Mouse (Mus musculus) mouse trophoblast stem cell (cell line): ENCODE results near the gene Smarcal1.

ENCODE experiments used
- in situ Hi-C, 2 experiments: fragments of 300-500 bp; cut with MseI, MboI; formaldehyde crosslinking; loops; 2 replicates in 1 of 2; 3 replicates in 1 of 2; pipeline ENCODE4 v1.15.1; 2025

The Smarcal1 gene

DNA sequence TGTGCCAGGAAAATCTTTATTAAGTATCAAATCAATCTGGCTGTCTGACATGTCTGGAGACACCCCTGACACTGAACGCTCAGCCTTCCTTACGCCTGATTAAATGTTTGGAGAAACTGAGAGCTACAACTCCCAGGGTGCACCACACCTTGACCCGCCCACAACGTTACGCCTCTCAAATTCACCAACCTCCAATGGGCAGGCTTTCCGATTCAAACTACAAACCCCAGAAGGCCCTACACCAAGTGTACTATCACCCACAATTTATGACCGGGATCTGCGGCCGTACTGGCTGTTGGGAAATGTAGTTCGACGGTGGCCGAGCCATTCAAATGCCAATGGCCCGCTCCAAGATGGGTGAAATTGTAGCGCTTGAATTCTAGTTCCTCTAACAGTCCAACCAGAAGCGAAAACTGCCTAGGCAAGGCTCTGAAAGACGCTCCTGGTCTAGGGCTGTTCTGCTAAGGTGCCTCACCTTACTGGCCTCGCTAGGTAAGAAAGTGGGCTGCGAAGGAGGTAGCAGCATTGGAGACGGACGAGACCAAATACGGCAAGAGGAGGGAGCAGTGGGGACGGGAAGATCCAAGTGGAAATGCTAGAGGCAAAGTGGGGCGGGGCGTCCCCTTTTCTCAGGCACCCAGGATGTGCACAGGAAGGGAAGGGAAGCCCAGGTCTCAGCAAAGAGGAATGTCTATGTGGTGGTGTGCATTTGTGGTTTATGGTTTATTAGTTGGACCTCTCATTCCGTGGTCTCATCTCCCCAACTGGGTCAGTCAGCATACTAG is at the start of gene Smarcal1:
Smarcal1 (plus strand) TSS at position 305 of the 785 bp plus-strand sequence.
- in situ Hi-C loops: loop anchor here in 1 of 2 experiments (25.0 kb wide), 1 partner anchor 271 kb away; the partner anchor contains the start of gene Xrcc5

- in situ Hi-C loops: no loop called here
Measured at GRCm38 (mm10) chr1:72533439-72533838, 49.6 kb upstream of the Smarcal1 start.

DNA sequence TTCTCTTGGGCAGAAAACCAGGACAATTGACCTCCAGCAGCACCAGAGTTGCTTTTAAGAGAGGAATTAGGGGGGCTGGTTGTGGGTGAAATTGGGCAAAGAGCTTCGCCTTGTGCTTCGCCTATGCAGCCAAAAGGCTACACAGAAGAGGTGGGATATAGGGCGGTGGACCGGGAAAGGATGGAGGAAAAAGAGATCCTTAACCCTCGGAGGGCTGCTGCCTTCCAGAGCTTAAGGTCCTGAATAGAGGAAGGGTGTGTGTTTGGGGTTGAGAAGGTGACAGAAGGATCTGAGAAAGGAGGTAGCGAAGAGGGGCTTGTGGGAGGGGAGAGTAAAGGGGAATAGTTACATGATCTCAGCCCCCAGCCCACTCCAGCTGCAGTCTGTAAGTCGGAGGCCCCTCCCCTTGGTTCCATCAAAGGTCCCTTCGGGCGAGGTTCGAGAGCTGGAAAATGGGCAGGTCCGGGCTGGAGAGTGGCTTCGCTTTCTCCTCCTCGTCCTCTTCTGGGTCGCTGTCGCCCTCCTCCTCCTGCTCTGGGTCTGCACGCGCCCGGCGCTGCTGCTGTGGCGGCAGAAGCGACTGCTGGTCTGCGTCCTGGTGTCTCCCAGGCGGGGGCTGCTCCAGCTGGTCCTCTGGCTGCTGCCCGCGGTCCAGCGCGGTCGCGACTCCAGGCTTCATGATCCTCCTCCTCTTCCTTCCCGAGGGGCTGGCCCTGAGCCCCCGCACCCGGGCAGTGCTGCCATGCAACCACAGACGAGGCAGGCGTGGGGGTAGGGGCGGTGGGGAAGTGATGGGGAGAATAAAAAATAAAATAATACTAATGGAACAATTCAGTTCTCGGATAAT is 47.1 kb upstream of the Smarcal1 start:
- in situ Hi-C loops: no loop called here

GRCm38 (mm10) chr1:72536611-72537351 is 46.3 kb upstream of the Smarcal1 start, which contains the start of gene March4:
Gene March4 (minus strand): TSS chr1:72536930.
- in situ Hi-C loops: no loop called here

GRCm38 (mm10) chr1:72538266-72538665 is 44.8 kb upstream of the Smarcal1 start:
- in situ Hi-C loops: no loop called here

GRCm38 (mm10) chr1:72550317-72550716 is 32.7 kb upstream of the Smarcal1 start:
- in situ Hi-C loops: no loop called here

GRCm38 (mm10) chr1:72556471-72556870 is 26.6 kb upstream of the Smarcal1 start:
- in situ Hi-C loops: no loop called here

DNA sequence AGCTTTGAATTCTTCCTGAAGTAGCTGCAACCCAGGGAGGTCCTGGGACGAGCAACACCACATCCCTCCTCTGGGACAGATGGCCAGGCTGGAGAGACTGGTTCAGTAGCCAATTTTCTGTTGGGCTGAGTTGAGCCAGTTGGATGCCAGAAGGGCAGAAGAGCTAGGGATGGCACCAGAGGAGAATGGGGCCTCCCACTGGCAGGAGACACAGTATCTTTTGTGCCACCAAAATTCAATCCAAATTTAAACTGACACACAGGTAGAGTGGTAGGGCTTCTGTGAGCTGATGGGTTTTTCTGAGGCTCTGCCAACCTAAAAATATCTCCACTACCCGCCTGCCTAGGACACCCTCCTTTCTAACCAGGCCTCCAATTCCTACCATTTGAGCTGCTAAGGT is 24.4 kb upstream of the Smarcal1 start:
- in situ Hi-C loops: no loop called here

GRCm38 (mm10) chr1:72564334-72564962 is 18.6 kb upstream of the Smarcal1 start:
- in situ Hi-C loops: no loop called here

DNA sequence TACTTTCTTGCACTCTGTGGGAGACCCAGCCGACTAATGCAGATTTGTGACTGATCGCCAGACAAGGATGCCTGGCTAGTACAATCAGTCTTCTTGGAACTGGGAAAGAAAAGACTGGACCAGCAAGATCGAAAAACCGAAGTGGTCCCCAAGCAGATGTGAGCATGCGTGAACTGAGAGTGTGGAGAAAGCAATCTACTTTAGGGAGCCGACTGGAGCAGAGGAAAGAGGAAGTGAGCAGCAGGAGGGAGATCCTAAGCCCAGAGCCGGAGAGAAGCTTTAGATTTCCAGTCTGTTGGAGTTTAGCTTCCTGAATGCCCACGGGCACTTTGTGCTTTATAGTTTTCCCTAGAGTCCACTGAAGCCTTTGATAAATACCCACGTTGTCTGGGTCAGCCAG is 16.0 kb upstream of the Smarcal1 start:
- in situ Hi-C loops: no loop called here

DNA sequence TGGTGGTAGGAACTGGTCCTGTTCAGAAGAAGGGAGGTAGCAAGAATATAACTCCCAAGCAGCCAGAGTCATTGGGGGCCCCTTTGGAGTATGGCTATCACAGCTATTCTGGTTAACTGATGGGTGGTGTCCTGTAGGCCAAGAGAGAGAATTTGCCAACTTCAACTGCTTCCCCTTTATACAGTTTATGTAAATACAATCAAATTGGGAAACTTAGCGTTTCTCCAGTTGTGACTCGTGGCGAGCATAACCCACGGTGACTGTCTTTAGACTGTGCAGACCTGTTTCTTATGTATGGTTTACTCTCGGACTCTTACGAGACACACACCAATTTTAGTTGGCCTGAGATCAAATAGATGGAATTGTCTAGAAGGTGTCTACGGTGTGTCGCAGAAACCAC is 14.3 kb upstream of the Smarcal1 start:
- in situ Hi-C loops: no loop called here

DNA sequence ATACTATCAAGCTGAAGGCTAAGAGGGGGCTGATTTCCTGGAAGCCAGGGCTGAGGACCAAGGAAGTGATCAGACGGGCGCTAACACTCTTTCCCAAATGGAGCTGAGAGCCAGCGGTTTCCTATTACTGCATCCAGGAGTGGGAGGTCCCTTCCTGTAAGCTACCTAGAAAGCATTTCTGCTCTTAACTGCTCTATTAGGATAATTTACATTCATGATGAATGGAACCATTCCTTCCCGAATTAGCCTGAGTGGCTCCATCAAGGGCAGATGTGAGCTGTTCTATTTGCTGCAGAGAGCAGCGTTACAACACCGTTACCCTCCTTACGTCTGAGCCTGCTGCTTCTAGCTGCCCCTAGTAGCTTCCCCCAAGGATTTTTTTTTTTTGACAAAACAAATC is 9.0 kb upstream of the Smarcal1 start:
- in situ Hi-C loops: no loop called here

DNA sequence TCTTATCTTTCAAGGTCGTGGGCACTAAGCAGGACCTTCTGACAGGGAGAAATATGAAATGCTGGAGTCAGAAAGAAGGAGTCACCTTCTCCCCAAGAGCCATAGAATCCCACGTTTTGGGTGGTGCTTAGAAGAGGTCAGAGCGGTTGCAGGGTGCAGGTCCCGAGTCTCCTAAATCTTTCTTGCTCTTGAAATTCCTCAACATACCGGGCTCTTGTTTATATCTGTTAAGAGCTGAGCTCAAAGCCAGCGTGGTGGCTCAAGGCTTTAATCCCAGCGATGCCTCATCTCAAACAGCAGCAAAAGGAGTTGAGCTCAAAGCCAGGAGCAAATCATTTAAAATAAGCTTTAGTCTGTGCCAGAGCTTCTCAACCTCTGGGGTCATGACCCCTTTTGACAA is 8.4 kb upstream of the Smarcal1 start:
- in situ Hi-C loops: loop anchor here in 1 of 2 experiments (25.0 kb wide), 1 partner anchor 262 kb away; the partner anchor contains the start of gene Xrcc5

DNA sequence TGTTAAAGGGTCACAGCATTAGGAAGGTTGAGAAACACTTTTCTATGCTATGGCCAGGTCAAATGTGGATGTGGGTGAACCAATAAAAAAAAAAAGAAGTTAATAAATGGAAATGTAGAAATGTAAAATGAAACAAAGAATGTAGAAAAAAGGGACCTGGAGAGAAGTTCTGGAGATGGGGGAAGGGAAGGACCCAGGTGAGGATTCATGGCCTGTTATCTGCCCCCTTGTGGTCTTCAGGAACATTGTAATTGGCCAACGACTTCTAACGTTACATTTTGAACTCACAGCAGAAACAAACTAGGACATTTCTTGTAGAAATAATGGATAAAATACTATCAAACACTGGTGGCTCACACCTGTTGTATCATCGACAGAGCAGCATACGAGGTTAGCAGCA is 7.9 kb upstream of the Smarcal1 start:
- in situ Hi-C loops: loop anchor here in 1 of 2 experiments (25.0 kb wide), 1 partner anchor 263 kb away; the partner anchor contains the start of gene Xrcc5

- in situ Hi-C loops: loop anchor here in 1 of 2 experiments (25.0 kb wide), 1 partner anchor 265 kb away; the partner anchor contains the start of gene Xrcc5
Measured at GRCm38 (mm10) chr1:72577481-72577922, 5.5 kb upstream of the Smarcal1 start.

DNA sequence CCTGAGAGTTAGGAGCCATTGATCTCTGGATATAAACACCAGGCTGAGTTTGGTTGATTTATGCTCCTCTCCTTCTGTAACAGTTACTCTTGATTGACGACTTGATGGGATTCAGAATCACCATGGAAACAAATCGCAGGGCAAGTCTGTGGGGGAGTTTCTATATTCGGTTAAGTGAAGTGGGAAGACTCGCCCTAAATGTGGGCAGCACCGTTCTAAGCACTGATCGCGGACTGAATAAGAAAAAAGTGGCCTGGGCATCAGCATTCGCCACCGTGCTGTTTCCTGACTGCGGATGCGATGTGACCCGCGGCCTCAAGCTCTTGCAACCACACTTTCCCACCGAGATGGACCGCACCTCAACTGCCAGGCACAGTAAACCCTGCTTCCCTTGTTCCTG is 4.7 kb upstream of the Smarcal1 start:
- in situ Hi-C loops: loop anchor here in 1 of 2 experiments (25.0 kb wide), 1 partner anchor 266 kb away; the partner anchor contains the start of gene Xrcc5

GRCm38 (mm10) chr1:72578806-72579205 is 4.2 kb upstream of the Smarcal1 start:
- in situ Hi-C loops: loop anchor here in 1 of 2 experiments (25.0 kb wide), 1 partner anchor 267 kb away; the partner anchor contains the start of gene Xrcc5

GRCm38 (mm10) chr1:72583906-72584305 is 855 bp downstream of the Smarcal1 start:
- in situ Hi-C loops: loop anchor here in 1 of 2 experiments (25.0 kb wide), 1 partner anchor 272 kb away; the partner anchor contains the start of gene Xrcc5

DNA sequence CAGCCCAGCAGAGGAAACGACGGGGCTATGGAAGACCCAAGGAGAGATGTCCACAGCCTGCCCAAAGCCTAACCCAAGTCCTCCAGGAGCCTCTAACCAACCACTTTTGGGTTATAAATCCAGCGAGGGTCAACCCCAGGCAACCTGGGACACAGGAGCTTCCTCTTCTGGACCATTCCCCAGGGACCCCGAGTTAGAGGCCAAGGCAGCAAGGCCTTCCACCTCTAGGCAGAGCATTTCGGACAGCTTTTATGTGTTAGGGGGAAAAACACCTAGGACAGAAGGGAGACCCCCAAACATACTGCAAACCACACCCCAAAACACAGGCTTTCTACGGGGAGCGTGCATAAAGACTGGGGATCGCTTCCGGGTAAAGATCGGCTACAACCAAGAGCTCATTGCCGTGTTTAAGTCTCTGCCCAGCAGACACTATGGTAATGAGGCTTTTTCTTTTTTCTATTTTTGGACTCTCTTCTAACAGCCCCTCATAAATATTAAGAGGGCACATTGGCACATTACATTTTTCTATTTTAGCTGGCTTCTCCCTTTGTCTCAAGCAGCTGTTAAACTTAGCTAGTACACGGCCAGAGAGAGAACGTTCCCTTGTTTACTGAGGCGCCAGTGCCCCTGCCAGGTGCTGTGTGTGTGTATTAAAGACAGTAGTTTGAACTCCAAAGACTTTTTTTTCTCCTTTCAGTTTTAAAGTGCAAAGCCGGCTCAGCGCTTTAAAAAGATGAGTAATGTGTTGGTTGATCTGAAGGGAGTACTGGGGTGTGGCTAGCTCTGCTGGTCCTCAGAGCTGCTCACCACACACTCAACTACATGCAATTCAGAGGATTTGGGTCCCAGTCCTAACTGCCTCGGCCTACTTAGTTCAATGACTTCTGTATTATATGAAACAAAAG is 3.2 kb downstream of the Smarcal1 start:
- in situ Hi-C loops: loop anchor here in 1 of 2 experiments (25.0 kb wide), 1 partner anchor 274 kb away; the partner anchor contains the start of gene Xrcc5
